Mouse (Mus musculus): ENCODE results near the gene Nbr1. TPM values are rescaled to one million over a fixed set of nuclear protein-coding genes. Genes with fewer than 3 reads are reported as not detected.

Gene Nbr1
- polyA plus RNA-seq (2012; rRNA removed) (82.7 and 93.1 TPM in 2 replicates), polyA plus RNA-seq (2014; fragmentation: Nextera tagmentation; extraction: Ambion mirVana) (62.8 and 71.3 TPM in 2 replicates)

- Histone ChIP-seq H3K9ac (ENCODE audit: low read depth, low read length, severe bottlenecking) (peak within 1 kb of the TSS; percentile 81), H3K4me2 (replicated peaks; ENCODE audit: low read depth, low read length, severe bottlenecking) (peak within 1 kb of the TSS; percentile 76), H3K4me1 (ENCODE audit: control insufficient read depth, insufficient read depth, low read length) (peaks cover 19% of the 10 kb centered on the region), H3K4me3 (replicated peaks; ENCODE audit: low read length) (peak within 1 kb of the TSS; percentile 68), H3K27me3 (ENCODE audit: control insufficient read depth, insufficient read depth, low read length) (no peaks in the 10 kb centered on the region), H3K27ac (replicated peaks; ENCODE audit: low read depth, low read length) (peak within 1 kb of the TSS; percentile 93), H3K36me3 (ENCODE audit: control insufficient read depth, insufficient read depth, low read length) (peaks cover 25% of the 10 kb centered on the region), H3K9me3 (ENCODE audit: control insufficient read depth, low read length) (no peaks in the 10 kb centered on the region)
- no peak for TF ChIP-seq POLR2A (IDR thresholded peaks at IDR 0.05; ENCODE audit: borderline replicate concordance, extremely low read depth, insufficient read depth, insufficient read length)
- DNase-seq (ENCODE audit: low spot score) (peak; percentile 98), ATAC-seq (ENCODE audit: low FRiP score, low read depth) (peak; percentile 81)
- WGBS = under 1% methylated on average over 43 of the region's 43 CpGs
These were observed at the start of gene Nbr1, which contains the start of gene Brca1 for GRCm38 (mm10) chr11:101551751-101552475. Gene Nbr1, plus strand, starts transcription at chr11:101552149. Gene Brca1, minus strand, starts transcription at chr11:101551955.

GRCm38 (mm10) chr11:101506269-101506780 lies 45.6 kb upstream of the Nbr1 start:
- Histone ChIP-seq H3K9me3 (ENCODE audit: control insufficient read depth, low read length) (no peaks in the 10 kb centered on the region), H3K4me2 (replicated peaks; ENCODE audit: low read depth, low read length, severe bottlenecking) (no peak overlapping the region), H3K27ac (replicated peaks; ENCODE audit: low read depth, low read length) (no peak overlapping the region), H3K27me3 (ENCODE audit: control insufficient read depth, insufficient read depth, low read length) (no peaks in the 10 kb centered on the region), H3K36me3 (ENCODE audit: control insufficient read depth, insufficient read depth, low read length) (peaks cover 35% of the 10 kb centered on the region), H3K4me3 (replicated peaks; ENCODE audit: low read length) (no peak overlapping the region), H3K4me1 (ENCODE audit: control insufficient read depth, insufficient read depth, low read length) (no peaks in the 10 kb centered on the region), H3K9ac (ENCODE audit: low read depth, low read length, severe bottlenecking) (no peak overlapping the region)
- ATAC-seq (ENCODE audit: low FRiP score, low read depth) (no peak), DNase-seq (ENCODE audit: low spot score) (no peak)
- no peak for TF ChIP-seq POLR2A (IDR thresholded peaks at IDR 0.05; ENCODE audit: borderline replicate concordance, extremely low read depth, insufficient read depth, insufficient read length)
- WGBS = 86% methylated on average over 5 of the region's 5 CpGs

- Histone ChIP-seq H3K9me3 (ENCODE audit: control insufficient read depth, low read length) (no peaks in the 10 kb centered on the region), H3K4me1 (ENCODE audit: control insufficient read depth, insufficient read depth, low read length) (no peaks in the 10 kb centered on the region), H3K4me3 (replicated peaks; ENCODE audit: low read length) (no peak overlapping the region), H3K9ac (ENCODE audit: low read depth, low read length, severe bottlenecking) (no peak overlapping the region), H3K27me3 (ENCODE audit: control insufficient read depth, insufficient read depth, low read length) (no peaks in the 10 kb centered on the region), H3K36me3 (ENCODE audit: control insufficient read depth, insufficient read depth, low read length) (peaks cover 35% of the 10 kb centered on the region), H3K27ac (replicated peaks; ENCODE audit: low read depth, low read length) (no peak overlapping the region), H3K4me2 (replicated peaks; ENCODE audit: low read depth, low read length, severe bottlenecking) (no peak overlapping the region)
- ATAC-seq (ENCODE audit: low FRiP score, low read depth) = no peak
- no peak for DNase-seq (ENCODE audit: low spot score)
- 90% methylated on average over 7 of the region's 7 CpGs for WGBS
- no peak for TF ChIP-seq POLR2A (IDR thresholded peaks at IDR 0.05; ENCODE audit: borderline replicate concordance, extremely low read depth, insufficient read depth, insufficient read length)
These were observed 44.9 kb upstream of the Nbr1 start for GRCm38 (mm10) chr11:101507090-101507489.

- Histone ChIP-seq H3K27me3 (ENCODE audit: control insufficient read depth, insufficient read depth, low read length) (no peaks in the 10 kb centered on the region), H3K27ac (replicated peaks; ENCODE audit: low read depth, low read length) (no peak overlapping the region)
These were observed 33.0 kb upstream of the Nbr1 start for GRCm38 (mm10) chr11:101518937-101519336.

GRCm38 (mm10) chr11:101519364-101519763 lies 32.6 kb upstream of the Nbr1 start:
- Histone ChIP-seq H3K4me3 (replicated peaks; ENCODE audit: low read length) (no peak overlapping the region), H3K9me3 (ENCODE audit: control insufficient read depth, low read length) (no peaks in the 10 kb centered on the region), H3K27me3 (ENCODE audit: control insufficient read depth, insufficient read depth, low read length) (no peaks in the 10 kb centered on the region), H3K36me3 (ENCODE audit: control insufficient read depth, insufficient read depth, low read length) (peaks cover 22% of the 10 kb centered on the region), H3K4me2 (replicated peaks; ENCODE audit: low read depth, low read length, severe bottlenecking) (no peak overlapping the region), H3K4me1 (ENCODE audit: control insufficient read depth, insufficient read depth, low read length) (no peaks in the 10 kb centered on the region), H3K27ac (replicated peaks; ENCODE audit: low read depth, low read length) (no peak overlapping the region), H3K9ac (ENCODE audit: low read depth, low read length, severe bottlenecking) (no peak overlapping the region)
- 89% methylated on average over 6 of the region's 6 CpGs for WGBS
- no peak for TF ChIP-seq POLR2A (IDR thresholded peaks at IDR 0.05; ENCODE audit: borderline replicate concordance, extremely low read depth, insufficient read depth, insufficient read length)
- DNase-seq (ENCODE audit: low spot score) = no peak
- no peak for ATAC-seq (ENCODE audit: low FRiP score, low read depth)

More at GRCm38 (mm10) chr11:101518937-101519336, 33.0 kb upstream of the Nbr1 start:
- H3K36me3 ChIP-seq (ENCODE audit: control insufficient read depth, insufficient read depth, low read length) = peaks cover 22% of the 10 kb centered on the region
- H3K9me3 ChIP-seq (ENCODE audit: control insufficient read depth, low read length) = no peaks in the 10 kb centered on the region
- DNase-seq (ENCODE audit: low spot score) (no peak), ATAC-seq (ENCODE audit: low FRiP score, low read depth) (no peak)
- TF ChIP-seq POLR2A (IDR thresholded peaks at IDR 0.05; ENCODE audit: borderline replicate concordance, extremely low read depth, insufficient read depth, insufficient read length) = no peak
- no peak overlapping the region for H3K9ac ChIP-seq (ENCODE audit: low read depth, low read length, severe bottlenecking)
- no peak overlapping the region for H3K4me3 ChIP-seq (replicated peaks; ENCODE audit: low read length)
- no peaks in the 10 kb centered on the region for H3K4me1 ChIP-seq (ENCODE audit: control insufficient read depth, insufficient read depth, low read length)
- H3K4me2 ChIP-seq (replicated peaks; ENCODE audit: low read depth, low read length, severe bottlenecking) = no peak overlapping the region
- WGBS = 81% methylated on average over 5 of the region's 5 CpGs

Data from limb, embryonic 14.5 days (tissue).